Mouse (Mus musculus): Measurements from ENCODE around the gene Itm2b. TPM values are rescaled to one million over a fixed set of nuclear protein-coding genes. Genes with fewer than 3 reads are reported as not detected.

Gene Itm2b
- total RNA-seq (2021), result 100 to 1,000 TPM; 486 to 491 TPM
- long read RNA-seq, experiment 1, transcript Itm2b-201 (6 exons, 1,796 nt), result major isoform, 717 of 742 reads
- long read RNA-seq, experiment 1, transcript Itm2b-202 (5 exons, 935 nt), result minor isoform, 8 of 742 reads
- long read RNA-seq, experiment 1, partial matches to known transcripts, result 8 of 742 reads
- long read RNA-seq, experiment 1, other reads (novel, unspliced or antisense), result 9 of 742 reads
- long read RNA-seq, experiment 2, transcript Itm2b-202 (5 exons, 935 nt), result minor isoform, 9 of 691 reads
- long read RNA-seq, experiment 2, transcript Itm2b-201 (6 exons, 1,796 nt), result major isoform, 672 of 691 reads
- long read RNA-seq, experiment 2, partial matches to known transcripts, result 5 of 691 reads
- long read RNA-seq, experiment 2, other reads (novel, unspliced or antisense), result 5 of 691 reads

DNA sequence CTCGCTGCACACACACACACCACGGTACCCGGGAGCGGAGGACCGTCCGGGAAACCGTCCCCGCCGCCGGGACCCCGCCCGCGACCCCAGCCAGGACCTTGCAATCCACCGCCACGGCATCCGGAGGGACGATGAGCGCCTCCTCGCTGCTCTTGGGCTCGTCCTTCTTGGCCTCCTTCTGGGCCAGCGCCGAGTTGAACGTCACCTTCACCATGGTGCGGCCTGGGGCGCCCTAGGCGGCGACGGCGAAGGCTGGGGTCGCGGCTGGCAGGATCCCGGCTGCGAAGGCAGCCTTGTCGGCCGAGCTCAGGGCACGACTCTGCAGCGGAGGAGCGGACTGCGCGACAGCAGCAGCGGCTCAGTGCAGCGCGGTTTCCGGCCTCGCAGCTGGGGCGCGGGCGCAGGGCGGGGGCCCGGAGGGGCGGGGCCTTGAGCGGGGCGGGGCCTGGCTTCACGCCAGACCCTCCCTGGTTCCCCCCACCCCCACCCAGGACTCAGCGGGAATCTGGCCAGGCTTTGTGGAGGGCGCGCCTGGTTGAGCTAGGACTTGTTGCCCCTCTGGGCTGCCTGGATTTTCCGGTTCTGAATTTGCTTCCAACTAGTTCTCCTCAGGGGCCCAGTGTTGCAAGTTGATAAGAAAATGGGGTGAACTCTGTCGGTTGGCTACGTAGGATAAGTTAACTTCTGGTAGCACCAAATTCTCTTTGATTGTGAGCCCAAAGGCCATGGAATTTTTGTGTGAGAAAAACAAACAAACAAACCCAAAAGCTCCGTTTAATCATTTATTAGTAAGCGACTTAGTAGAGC is at the start of gene Itm2b:
TSS of gene Itm2b (minus strand) at position 377 of the 807 bp plus-strand sequence.
- DNase-seq (ENCODE audit: low spot score in 2 of 2), result peak; percentile 88 to 90

- no peak for DNase-seq (ENCODE audit: low spot score in 2 of 2)
Measured at GRCm38 (mm10) chr14:73433487-73433886, 48.4 kb upstream of the Itm2b start.

- no peak for DNase-seq (ENCODE audit: low spot score in 2 of 2)
Measured at GRCm38 (mm10) chr14:73430571-73430970, 45.5 kb upstream of the Itm2b start.

GRCm38 (mm10) chr14:73425571-73426041 is 40.5 kb upstream of the Itm2b start:
- no peak for DNase-seq (ENCODE audit: low spot score in 2 of 2)

GRCm38 (mm10) chr14:73424961-73425360 is 39.9 kb upstream of the Itm2b start:
- no peak for DNase-seq (ENCODE audit: low spot score in 2 of 2)

DNA sequence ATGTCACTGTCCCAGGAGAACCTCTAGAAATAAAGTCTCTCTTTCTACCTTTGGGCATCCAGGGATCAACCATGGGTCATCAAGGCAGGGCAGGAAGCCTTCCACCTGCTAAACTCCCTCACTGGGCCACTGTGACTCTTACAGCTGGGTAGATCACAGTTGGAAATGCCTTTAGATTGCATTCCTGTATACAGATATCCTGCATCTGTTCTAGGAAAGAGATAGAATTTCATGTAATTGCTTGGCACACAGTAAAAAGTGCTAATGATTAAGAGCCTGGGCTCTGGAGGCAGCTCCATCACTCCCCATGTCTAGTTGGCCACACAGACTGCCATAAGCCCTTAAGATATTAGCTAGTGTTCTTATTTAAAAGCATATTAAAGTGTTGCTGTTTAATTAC is 38.5 kb upstream of the Itm2b start:
- DNase-seq (ENCODE audit: low spot score in 2 of 2), result no peak

DNA sequence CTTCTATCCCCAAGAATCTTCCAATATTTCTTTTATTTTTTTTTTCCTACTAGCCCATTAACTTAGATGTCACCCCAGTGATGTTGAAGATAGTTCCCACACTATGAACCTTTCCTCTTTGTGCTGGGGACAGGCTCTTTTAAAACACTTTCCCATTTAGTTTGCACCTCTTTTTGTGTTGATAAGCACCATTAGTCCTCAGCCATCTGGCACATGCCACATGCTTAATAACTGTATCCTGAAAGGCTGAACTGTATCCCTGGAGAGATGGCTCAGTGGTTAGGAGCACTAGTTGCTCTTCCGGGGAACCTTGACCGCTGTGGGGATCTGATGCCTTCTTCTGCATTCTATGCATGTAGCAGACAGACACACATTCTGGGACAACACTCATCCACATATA is 37.5 kb upstream of the Itm2b start:
- no peak for DNase-seq (ENCODE audit: low spot score in 2 of 2)

- DNase-seq (ENCODE audit: low spot score in 2 of 2), result no peak
Measured at GRCm38 (mm10) chr14:73421580-73421979, 36.5 kb upstream of the Itm2b start.

DNA sequence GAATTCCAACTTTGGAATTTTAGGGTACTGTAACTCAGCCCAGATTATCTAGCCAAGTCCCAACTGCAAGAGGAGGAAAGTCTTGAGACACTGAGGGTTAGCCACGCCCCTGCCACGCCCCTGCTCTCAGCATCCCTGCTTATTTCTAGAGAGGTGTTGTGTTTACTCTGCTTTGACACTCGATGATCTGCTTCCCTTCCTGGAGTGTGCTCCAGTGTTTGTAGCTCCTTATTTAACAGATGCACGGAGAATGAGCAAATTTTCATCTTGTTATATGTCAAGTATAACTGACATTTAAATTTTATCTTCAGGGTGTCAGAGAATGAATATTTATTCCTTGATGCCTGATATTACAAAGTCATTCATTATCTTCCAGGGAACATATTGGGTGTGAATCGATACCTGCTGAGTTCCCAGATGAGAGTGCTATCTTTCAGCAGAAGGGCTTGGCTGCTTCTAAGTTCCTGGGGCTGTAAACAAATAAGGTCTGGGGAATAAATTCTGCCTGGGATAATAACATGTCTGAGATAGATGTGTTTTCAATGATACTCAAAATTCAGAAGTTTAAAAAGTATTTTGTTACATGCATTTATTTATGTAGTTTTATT is 35.2 kb upstream of the Itm2b start:
- DNase-seq (ENCODE audit: low spot score in 2 of 2), result no peak

- DNase-seq (ENCODE audit: low spot score in 2 of 2), result no peak
Measured at GRCm38 (mm10) chr14:73416511-73416910, 31.4 kb upstream of the Itm2b start.

DNA sequence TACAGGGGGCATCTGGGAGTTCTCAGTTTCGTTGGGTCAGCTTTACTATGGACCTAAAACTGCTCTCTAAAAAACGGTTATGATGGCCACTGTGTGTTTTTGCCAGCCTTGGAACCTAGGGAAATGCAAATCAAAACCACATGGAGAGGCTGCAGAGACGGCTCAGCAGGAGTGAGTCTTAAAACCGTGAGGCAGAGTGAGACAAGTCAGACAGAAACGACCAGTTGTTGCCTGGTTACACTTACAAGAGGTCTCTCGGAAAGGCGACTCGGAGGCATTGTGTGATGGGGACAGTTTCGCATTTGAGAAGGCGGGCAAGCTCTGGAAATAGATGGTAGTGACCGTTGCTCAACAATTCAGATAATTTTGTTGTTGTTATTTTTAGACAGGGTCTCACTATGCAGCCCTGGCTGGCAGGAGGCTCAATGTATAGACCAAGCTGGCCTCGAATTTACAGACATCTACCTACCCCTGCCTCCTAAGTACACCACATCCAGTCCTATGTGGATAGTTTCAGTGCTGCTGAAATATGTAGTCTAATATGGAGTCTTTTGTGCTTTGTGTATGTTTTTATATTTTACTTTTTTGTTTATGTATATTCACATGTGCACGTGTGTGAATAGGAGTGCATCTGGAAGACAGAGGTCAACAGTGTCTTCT is 30.4 kb upstream of the Itm2b start:
- no peak for DNase-seq (ENCODE audit: low spot score in 2 of 2)

DNA sequence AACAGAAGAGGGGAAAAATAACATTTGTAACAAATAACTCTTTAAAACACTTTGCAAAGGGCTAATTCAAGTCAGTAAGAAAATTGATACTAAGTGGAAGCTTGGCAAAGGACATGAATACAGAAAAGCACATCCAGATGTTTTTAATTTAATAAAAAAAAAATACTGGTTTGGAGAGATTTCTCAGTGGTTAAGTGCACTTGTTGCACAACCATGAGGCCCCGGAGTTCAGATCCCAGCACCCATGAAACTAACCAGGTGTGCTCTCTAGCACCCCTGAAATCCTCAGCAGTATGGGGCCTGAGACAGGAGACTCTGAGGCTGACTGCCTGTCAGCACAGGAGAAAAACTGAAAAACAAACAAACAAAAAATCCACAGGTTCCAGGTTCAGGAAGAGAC is 26.6 kb upstream of the Itm2b start:
- no peak for DNase-seq (ENCODE audit: low spot score in 2 of 2)

DNA sequence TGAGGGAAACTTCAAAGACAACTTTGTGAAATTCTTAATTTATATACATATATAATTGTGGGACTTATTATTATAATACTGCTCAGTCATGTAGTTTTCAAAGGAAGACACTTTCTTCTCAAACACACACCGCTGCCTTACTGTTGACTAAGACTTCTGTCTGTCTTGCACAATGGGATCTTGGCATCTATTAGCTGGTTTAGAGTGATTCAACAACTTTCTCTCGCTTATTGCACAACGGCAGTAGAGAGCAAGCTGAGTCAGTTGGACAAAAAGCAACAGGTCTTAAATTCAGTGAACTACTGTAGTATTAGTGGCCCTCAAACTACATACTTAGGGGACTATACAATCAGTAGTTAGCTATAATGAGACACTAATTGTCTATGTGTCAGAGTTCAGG is 25.0 kb upstream of the Itm2b start:
- no peak for DNase-seq (ENCODE audit: low spot score in 2 of 2)

DNA sequence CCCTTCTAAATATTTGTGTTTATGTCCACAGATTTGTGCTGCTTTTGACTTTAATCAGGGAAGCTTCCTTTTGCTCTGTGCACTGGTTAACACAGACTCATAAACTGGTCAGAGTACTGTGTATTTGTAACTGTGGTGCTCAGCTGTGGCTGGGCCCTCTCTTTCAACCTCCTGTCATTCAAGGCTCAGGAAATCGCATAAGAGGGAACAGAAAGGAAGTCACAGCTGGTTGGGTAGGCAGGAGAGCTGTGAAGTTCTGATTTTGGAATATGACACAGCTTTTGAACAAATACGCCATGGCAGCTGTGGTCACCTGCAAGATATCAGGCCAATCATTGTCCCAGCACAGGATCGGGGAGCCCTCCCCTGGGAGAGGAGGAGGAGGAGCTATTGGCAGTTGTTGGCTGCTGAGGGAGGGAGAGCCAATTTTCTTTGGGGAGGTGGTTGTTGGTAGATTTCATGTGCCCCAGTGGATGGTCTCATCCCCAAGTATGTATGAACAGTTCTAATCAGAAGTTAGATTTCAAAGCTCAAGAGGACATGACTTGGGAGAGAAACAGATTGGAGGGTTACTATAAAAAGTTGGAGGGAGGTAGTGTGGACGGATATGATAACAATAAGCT is 23.2 kb upstream of the Itm2b start:
- no peak for DNase-seq (ENCODE audit: low spot score in 2 of 2)

GRCm38 (mm10) chr14:73404016-73404415 is 18.9 kb upstream of the Itm2b start:
- no peak for DNase-seq (ENCODE audit: low spot score in 2 of 2)

GRCm38 (mm10) chr14:73403351-73403750 is 18.3 kb upstream of the Itm2b start:
- DNase-seq (ENCODE audit: low spot score in 2 of 2), result no peak

- no peak for DNase-seq (ENCODE audit: low spot score in 2 of 2)
Measured at GRCm38 (mm10) chr14:73402296-73403035, 17.4 kb upstream of the Itm2b start.

DNA sequence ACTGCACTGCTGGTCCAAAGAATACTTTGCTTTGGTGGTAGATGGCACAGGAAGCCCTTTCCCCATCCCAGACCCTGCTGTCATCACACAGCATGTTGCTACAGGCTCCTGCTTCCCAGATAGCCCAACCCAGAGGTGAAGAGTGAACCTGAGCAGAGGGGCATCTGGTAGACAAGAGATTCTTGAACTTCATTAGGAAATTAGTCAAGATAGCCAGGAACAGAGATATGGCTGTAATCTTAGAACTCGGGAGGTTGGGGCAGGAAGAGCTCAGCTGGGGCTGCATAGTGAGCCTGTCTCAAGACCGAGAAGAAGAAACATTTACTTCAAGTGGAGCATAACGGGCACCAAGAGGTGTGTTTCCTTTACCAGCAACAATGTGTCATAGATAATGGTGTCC is 16.3 kb upstream of the Itm2b start:
- no peak for DNase-seq (ENCODE audit: low spot score in 2 of 2)

DNA sequence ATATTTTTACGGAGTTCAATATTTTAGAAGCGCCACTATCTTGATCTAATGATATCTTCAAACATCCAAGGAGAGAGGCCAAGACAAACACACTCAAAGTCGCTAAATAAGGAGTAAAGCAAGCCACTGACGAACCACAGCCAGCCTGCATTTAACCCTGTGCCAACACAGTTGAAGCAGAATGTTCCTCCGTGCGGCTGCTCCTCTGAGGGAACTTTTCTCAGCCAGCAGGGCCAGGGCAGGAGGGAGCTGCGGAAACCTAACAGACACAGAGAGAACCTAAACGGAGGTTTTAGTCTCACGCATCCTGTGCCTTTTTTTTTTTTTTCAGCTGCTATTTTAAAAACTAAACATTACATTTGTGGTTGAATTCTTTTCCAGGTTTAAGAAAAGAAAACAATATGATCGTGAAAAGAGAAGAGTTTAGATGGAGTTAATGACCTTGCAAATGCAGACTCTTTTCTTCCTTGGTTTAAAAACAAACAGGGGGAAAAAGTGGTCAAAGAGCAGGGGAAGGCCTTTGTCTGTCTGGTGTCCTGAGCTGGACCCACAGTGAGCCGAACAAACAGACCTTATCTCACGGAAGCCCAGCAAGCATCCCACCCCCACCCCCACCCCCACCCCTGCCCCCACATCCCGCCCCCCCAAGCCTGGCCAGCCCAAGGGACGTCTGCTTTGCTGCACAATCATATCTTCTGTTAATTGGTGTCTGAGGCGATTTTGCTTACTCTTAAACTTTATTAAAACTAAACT is 15.0 kb upstream of the Itm2b start:
- DNase-seq (ENCODE audit: low spot score in 2 of 2), result no peak

All from gastrocnemius, postnatal 4 days (tissue).